Mouse (Mus musculus) ES-Bruce4 (cell line): ENCODE data around the gene Sars.

Experiments
- CTCF ChIP-seq: IDR thresholded peaks from one replicate; pipeline ENCODE4 v1.8.1; 2011; ENCODE audit warnings: low read depth, low read length
- EP300 ChIP-seq: IDR thresholded peaks from 2 replicates; pipeline ENCODE4 v1.6.1; 2011; ENCODE audit warnings: low read depth, low read length; ENCODE audit not compliant: insufficient read depth
- POLR2A ChIP-seq: IDR thresholded peaks from one replicate; pipeline ENCODE4 v1.8.1; 2011; ENCODE audit warnings: low read length; ENCODE audit not compliant: insufficient read depth

GRCm38 (mm10) chr3:108401692-108402527, 43.1 kb downstream of the Sars start:
- TF ChIP-seq POLR2A (no peak), CTCF (no peak), EP300 (no peak)
